Mouse (Mus musculus): Measurements from ENCODE around the gene Malsu1.

DNA sequence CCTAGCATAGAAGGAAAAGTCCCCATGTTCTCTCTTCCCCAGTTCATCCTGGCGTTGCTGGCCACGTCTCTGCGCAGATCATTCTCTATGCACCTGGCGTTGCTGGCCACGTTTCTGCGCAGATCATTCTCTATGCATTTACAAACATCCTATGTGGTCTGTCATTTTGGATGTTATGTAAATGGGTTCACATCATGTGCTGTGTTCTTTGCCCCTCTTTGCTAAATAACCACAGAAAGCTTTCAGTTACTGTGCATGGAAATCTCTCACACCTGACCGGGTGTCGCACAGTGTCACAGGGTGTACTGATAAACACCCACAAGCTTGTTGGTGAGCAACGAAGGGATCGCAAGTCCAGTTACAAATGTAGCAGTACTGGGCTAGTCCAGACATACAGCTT is 25.2 kb upstream of the Malsu1 start:
- TF ChIP-seq E2F4 (IDR thresholded peaks at IDR 0.05; ENCODE audit: insufficient read depth) (no peak), POLR2A (IDR thresholded peaks at IDR 0.05; ENCODE audit: insufficient read length, low read depth) (no peak), MAX (IDR thresholded peaks at IDR 0.05; ENCODE audit: low read depth) (no peak), USF1 (IDR thresholded peaks at IDR 0.05; ENCODE audit: low read depth) (no peak), MYOD1 (IDR thresholded peaks at IDR 0.05; ENCODE audit: control insufficient read depth in 1 of 3, insufficient read length in 2 of 3, low read depth in 2 of 3) (no peak), POLR2AphosphoS2 (IDR thresholded peaks at IDR 0.05; ENCODE audit: insufficient read length, low read depth) (no peak), TCF3 (IDR thresholded peaks at IDR 0.05; ENCODE audit: insufficient read length, low read depth) (no peak)

Measured in myocyte (in vitro differentiated cells).